Comparison of ENCODE assay signal across 8 mouse cellular contexts in the genomic region with DNA sequence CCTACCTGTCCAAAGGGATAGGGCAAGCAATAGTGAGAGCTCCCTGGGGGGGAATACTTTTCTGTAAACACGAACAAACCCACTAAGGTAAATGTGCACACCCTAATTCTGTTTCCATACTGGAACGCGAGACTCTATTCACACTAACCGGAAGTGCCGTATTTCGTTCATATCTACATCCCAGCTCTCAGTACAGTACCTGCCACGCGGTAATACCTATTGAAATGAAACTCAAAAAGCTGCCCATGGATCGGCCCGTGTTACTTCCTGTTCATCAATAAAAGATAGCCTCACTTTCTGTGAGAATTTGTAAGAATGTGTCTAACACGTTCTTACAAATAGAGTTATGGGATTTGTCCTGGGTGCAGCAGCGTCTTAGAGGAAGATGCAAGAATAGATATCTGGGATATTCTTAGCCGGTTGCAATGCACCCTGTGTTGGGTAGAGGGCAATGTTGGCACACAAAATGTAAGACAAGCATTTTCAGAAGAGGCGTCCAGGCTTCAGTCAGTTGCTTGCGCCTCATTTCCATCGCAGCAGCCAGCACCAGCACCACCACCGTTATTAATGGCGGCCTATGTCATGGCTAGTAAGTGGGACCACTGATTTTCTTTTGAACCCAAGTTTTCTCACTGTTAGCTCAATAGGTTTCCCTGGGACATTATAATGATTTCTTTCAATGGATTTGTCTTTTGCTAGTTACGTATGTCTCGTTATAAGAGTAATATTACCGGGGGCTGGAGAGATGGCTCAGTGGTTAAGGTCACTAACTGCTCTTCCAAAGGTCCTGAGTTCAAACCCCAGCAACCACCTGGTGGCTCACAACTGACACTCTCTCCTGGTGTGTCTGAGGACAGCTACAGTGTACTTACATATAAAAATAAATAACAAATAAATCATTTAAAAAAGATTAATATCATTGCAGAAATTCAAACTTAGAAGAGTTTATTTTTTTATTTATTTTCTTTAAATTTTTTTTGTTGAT. TPM values are rescaled to one million over a fixed set of nuclear protein-coding genes. Genes with fewer than 3 reads are reported as not detected.
DNase-seq lines count a peak whose midpoint lies in the region; ATAC-seq and TF ChIP-seq lines count a peak whose summit lies in the region.

No protein-coding gene starts in this region.

- H3K27ac ChIP-seq in heart, adult 2 months = no peak overlapping the region
- H3K27ac ChIP-seq in heart, embryonic 14.5 days (replicated peaks in 1 of 2; ENCODE audit: control insufficient read depth in 1 of 2, insufficient read depth in 1 of 2, low read depth in 2 of 2, low read length in 2 of 2) = no peak overlapping the region
- H3K27ac ChIP-seq in lung, embryonic 16.5 days (ENCODE audit: low read length) = no peak overlapping the region

- no peaks in the 10 kb centered on the region for H3K36me3 ChIP-seq in heart, adult 2 months (ENCODE audit: control insufficient read depth, insufficient read depth, low read length)
- H3K36me3 ChIP-seq in heart, embryonic 14.5 days (ENCODE audit: control insufficient read depth, insufficient read depth, low read length) = no peaks in the 10 kb centered on the region
- no peaks in the 10 kb centered on the region for H3K36me3 ChIP-seq in lung, embryonic 16.5 days (ENCODE audit: control insufficient read depth, insufficient read depth, low read length)

- peak; percentile 73 for TF ChIP-seq CTCF in heart, adult 2 months (IDR thresholded peaks at IDR 0.05)

- no peak overlapping the region for H3K9ac ChIP-seq in heart, adult 2 months (ENCODE audit: low read depth, low read length)
- H3K9ac ChIP-seq in heart, embryonic 14.5 days (ENCODE audit: low read length) = no peak overlapping the region
- no peak overlapping the region for H3K9ac ChIP-seq in lung, embryonic 16.5 days (ENCODE audit: low read length)

- H3K4me1 ChIP-seq in heart, adult 2 months (ENCODE audit: control insufficient read depth, insufficient read depth, low read length) = no peaks in the 10 kb centered on the region
- H3K4me1 ChIP-seq in heart, embryonic 14.5 days (ENCODE audit: control insufficient read depth in 2 of 2, insufficient read depth in 2 of 2, low read length in 2 of 2) = no peaks in the 10 kb centered on the region
- no peaks in the 10 kb centered on the region for H3K4me1 ChIP-seq in lung, embryonic 16.5 days (replicated peaks; ENCODE audit: control insufficient read depth, insufficient read depth, low read length)

- no peak overlapping the region for H3K4me3 ChIP-seq in heart, adult 2 months
- no peak overlapping the region for H3K4me3 ChIP-seq in heart, embryonic 14.5 days (ENCODE audit: control insufficient read depth in 1 of 2, insufficient read depth in 1 of 2, low read depth in 1 of 2, low read length in 2 of 2)
- no peak overlapping the region for H3K4me3 ChIP-seq in lung, embryonic 16.5 days (ENCODE audit: low read length)

- TF ChIP-seq POLR2A in heart, adult 2 months (IDR thresholded peaks at IDR 0.05; ENCODE audit: insufficient read depth, low read depth, low read length) = no peak

- H3K4me2 ChIP-seq in heart, embryonic 14.5 days (ENCODE audit: low read length) = peak overlapping the region; percentile 36; the same call in 1 of the 2 replicates
- no peak overlapping the region for H3K4me2 ChIP-seq in lung, embryonic 16.5 days (ENCODE audit: low read depth, low read length)

- no peak for ATAC-seq in heart, embryonic 14.5 days (ENCODE audit: insufficient number of reproducible peaks, insufficient read depth, low FRiP score, low read depth)
- peak; percentile 45 for ATAC-seq in lung, embryonic 16.5 days (ENCODE audit: low read depth)

- H3K27me3 ChIP-seq in heart, adult 2 months (ENCODE audit: control insufficient read depth, insufficient read depth, low read length) = no peaks in the 10 kb centered on the region
- no peaks in the 10 kb centered on the region for H3K27me3 ChIP-seq in heart, embryonic 14.5 days (ENCODE audit: control insufficient read depth, insufficient read depth, low read length)
- peaks cover 3% of the 10 kb centered on the region; the same call in 1 of the 2 replicates for H3K27me3 ChIP-seq in lung, embryonic 16.5 days (ENCODE audit: control insufficient read depth, insufficient read depth, low read depth, low read length)

- WGBS in heart, adult 2 months = 40% methylated on average over 21 of the region's 21 CpGs
- WGBS in heart, embryonic 14.5 days = 44% methylated on average over 21 of the region's 21 CpGs
- 43% methylated on average over 21 of the region's 21 CpGs for WGBS in lung, embryonic 16.5 days

- peak; percentile 20 to 28 for DNase-seq in heart, adult 2 months
- DNase-seq in heart, adult 11 months = no peak
- peak; percentile 57 for DNase-seq in adrenal gland, postnatal 10 days
- DNase-seq in embryo, embryonic 9.5 days (ENCODE audit: extremely low spot score) = peak; percentile 72
- DNase-seq in layer of hippocampus, adult 11-12 months (ENCODE audit: low spot score) = peak; percentile 74
- peak; percentile 43 for DNase-seq in retina, adult 2 months (ENCODE audit: low read depth, low spot score)

- no peak for TF ChIP-seq EP300 in heart, adult 2 months (IDR thresholded peaks at IDR 0.05; ENCODE audit: insufficient read depth, low read depth, low read length)

- no peaks in the 10 kb centered on the region for H3K79me2 ChIP-seq in heart, adult 2 months (replicated peaks; ENCODE audit: control insufficient read depth, insufficient read depth, low read length)

- H3K9me3 ChIP-seq in heart, embryonic 14.5 days (ENCODE audit: control insufficient read depth, low read length) = no peaks in the 10 kb centered on the region
- H3K9me3 ChIP-seq in lung, embryonic 16.5 days (ENCODE audit: control insufficient read depth, low read length) = no peaks in the 10 kb centered on the region

- intact Hi-C loops in heart, adult 2 months (cut with DNase I) = loop anchor here (5.0 to 10.0 kb wide), 3 partner anchors 816 to 1734 kb away; no protein-coding TSS in a partner anchor

RNA-seq across cellular contexts. Expression of a gene that starts 17.1 kb away (rescaled TPM):
- 1 to 10 TPM; 2.4 to 3.2 TPM for total RNA-seq in heart, adult 2 months (2021)
- 2.8 and 4.9 TPM in 2 replicates for polyA plus RNA-seq in heart, adult 2 months (2012; rRNA removed)
- total RNA-seq in adrenal gland, postnatal 10 days (2021) = 1 to 10 TPM; 2.5 to 3.8 TPM
- polyA plus RNA-seq in heart, embryonic 14.5 days (2014; fragmentation: Nextera tagmentation; extraction: Ambion mirVana) = 0.70 and 2.6 TPM in 2 replicates
- 1.8 and 2.7 TPM in 2 replicates for polyA plus RNA-seq in lung, embryonic 16.5 days (2015; fragmentation: Nextera tagmentation; extraction: Ambion mirVana)
